Mouse (Mus musculus) urinary bladder, adult 2 months (tissue): ENCODE results near the gene Clec1a. TPM values are rescaled to one million over a fixed set of nuclear protein-coding genes. Genes with fewer than 3 reads are reported as not detected.

Experiments
- DNase-seq: peaks from one replicate; pipeline ENCODE4 v3.0.0; 2022; ENCODE audit warnings: low spot score
- polyA plus RNA-seq: library from polyadenylated mRNA; depleted of rRNA; stranded (reverse); fragments of >200 nt; gene quantifications from 2 replicates; pipeline ENCODE4 v1.2.3, GENCODE M21; 2012; rRNA removed

Gene Clec1a
- polyA plus RNA-seq, 1 experiment, result 1.3 TPM

DNA sequence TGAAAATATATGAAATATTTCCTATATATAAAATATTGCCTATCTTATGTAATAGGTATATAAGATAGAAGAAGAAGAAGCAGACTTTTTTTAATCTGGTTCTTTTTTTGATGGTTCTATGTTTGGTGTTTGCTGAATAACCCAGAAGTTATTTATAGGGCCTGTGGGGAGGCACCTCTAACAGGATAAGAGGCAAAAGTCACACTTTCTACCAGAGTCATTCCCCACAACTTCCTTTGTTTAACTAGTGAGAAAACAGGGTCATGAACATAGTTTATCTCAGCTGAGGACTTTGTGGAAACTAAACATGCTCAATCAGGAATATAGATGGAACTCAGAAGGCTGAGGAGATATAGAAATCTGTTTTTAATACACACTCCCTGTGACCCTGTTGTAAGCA lies 45.8 kb downstream of the Clec1a start:
- no peak for DNase-seq

DNA sequence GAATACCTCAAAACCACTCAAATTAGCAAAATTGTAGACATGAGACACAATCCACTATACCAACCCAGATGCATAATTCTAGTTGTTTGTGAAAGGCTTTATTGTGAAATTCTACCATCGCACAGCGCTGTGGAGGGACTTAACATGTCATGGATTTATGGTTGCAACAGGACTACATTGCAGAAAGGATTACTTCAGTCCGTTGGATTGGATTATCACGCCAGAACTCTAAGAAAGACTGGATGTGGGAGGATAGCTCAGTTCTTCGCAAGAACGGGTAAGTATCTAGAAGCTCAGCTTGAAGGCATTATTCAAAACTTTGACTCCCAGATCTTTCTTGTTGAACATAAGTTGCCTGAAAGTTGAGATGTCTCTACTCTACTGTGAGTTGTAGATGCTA lies 48.4 kb downstream of the Clec1a start:
- DNase-seq, result no peak

DNA sequence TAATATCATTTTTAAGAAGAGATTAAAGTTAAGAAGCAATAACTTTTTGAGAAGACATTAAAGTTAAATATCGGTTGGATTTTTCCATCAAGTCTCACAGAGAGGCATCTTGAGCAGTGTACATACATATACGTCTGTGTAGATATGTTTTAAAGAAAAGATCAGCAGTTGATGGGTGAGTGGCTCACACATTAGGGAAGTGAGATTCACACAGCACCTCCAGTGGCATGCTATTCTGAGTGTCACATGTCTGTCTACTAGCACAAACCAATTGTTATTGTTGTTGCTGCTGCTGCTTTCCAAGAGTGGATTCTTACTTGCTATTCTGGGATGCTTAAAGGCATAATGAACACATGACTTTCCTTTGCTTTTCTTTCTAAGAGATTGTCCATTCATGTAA lies 49.4 kb downstream of the Clec1a start:
- no peak for DNase-seq

DNA sequence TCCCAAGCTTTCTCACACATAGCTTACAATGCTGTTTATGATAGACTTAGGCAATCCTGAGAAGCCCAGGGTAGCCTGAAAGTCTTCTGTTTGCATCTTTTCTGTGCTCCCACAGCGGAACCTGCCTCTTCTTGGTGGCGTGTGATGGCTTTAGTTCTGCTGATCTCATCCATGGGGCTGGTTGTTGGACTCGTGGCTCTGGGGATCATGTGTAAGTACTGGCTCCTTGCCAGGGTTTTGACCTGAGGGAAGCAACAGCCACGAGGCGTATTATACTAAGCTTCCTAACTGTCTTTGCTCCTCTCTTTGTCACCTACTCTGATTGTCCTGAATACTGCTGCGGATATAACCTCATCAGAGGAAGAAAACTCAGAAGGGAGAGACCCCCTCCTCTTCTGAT lies 51.9 kb downstream of the Clec1a start:
- DNase-seq, result no peak

DNA sequence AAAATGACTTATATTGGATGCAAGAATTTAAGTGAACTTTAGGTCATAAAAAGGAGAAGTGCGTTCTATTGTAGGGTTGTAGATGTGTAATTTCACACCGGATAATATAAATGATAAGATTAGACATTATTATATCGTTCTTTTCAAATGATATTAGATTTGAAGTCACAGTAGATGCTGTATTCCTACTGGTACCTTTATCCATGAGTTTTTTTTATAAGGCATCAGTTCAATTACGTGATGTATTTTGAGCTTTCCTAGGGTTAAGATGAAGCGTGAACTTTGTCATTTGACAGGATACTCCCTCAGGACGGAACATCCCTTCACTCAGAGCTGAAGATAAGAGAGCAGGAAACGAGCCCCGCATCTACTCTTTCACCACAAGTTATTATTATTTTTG lies 54.8 kb downstream of the Clec1a start, which contains the start of gene Clec1b:
TSS of gene Clec1b (plus strand) at position 301 of the 400 bp plus-strand sequence.
- no peak for DNase-seq

DNA sequence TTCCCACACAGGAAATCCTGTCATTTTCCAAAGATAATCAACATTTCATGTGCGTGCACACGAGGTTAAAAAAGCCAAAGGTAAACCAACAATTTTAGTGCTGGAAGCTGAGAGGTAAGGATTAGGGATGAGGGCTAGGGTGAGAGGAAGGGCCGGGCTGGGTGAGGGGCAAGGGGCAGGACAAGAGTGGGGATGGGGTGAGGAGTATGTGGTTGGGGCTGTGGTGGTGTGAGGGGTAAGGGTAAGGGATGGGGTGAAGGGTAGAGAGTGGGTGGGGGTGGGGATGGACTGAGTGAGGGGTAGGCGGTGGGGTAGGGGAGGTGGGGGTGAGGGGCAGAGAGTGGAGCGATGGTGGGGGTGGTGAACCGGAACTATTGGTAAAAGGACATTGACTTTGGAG lies 58.1 kb downstream of the Clec1a start:
- DNase-seq, result no peak

DNA sequence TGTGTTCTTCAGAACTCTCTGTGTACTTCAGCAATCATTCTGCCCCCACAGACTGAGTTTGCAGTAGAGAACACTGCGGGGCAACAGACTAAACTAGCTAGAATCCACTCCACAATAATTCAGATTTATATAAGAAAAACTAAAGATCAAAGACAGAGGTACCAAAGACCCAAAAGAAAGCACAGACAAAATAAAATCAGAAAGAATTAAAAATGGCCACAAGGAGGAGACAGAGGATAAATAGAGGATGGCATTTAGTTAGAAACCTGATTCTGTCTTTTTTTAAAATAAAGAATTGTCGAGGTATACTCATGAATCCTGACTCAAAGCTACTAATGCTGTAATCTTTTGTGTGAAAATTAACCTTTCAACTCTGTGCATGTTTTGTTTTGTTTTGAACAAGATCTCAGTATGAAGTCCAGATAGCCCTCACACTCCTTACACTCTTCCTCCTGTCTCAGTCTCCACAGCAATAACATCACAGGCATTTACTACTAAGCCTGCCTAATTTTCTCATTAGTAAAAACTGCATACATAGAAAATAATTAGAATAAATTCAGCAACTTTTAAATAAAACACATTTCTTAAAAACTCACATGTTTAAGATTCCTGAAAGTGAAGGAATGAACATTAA lies 58.6 kb downstream of the Clec1a start:
- DNase-seq, result no peak

DNA sequence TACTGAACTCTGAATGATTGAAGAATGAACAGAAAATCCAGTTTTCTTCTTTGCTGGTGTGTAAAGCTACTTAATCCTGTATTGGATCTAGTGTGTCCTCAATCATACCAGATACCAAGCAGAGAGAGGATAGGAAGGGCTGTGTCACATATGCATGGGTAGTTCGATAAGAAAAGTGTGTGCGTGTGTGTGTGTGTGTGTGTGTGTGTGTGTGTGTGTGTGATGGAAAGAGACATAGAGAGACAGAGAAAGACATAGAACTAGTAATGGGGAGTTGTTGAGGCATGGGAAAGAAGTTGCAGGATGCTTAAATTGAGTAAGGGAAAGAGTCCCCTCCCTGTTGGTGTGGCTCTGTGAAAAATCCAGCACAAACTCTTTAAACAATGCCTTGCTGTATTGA lies 66.0 kb downstream of the Clec1a start, which contains the start of gene Clec12b:
TSS of gene Clec12b (minus strand) at position 101 of the 400 bp plus-strand sequence.
- DNase-seq, result no peak

DNA sequence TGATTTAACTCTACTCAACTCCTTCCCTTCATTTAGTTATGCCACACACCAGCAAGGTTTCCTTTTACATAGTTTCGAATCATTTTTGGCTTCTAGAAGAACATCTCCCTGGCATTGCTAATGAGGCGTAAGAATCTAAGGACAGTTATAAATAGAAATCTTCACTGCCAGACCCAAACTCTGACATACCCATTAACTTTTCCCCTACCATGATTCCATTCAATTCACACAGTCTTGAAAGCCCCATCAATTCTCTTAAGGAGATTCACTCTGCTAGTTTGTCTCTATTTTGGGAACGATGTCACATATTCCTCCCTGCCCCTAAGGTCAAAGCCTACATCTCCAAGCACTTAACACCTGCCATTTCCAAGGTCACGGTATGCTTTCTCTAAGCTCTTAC lies 66.8 kb downstream of the Clec1a start:
- DNase-seq, result no peak

DNA sequence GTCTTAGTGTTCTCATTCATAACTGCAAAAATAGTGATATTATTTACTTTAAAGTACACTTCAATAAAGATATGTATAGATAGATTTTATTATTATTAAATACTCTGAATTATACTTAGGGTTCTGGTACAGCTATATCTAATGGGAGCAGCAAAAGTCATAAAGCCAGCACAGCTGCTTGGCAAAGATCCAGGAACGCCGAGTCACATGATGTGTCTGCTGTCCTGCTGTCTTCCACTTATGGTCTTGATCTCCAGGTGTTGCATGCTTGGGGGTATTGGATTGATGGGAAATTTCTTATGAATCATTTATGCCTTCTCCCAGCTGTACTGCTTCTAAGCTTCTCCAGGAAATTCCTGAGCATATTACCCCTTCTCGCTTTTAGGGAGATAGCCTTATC lies 68.3 kb downstream of the Clec1a start:
- DNase-seq, result no peak

DNA sequence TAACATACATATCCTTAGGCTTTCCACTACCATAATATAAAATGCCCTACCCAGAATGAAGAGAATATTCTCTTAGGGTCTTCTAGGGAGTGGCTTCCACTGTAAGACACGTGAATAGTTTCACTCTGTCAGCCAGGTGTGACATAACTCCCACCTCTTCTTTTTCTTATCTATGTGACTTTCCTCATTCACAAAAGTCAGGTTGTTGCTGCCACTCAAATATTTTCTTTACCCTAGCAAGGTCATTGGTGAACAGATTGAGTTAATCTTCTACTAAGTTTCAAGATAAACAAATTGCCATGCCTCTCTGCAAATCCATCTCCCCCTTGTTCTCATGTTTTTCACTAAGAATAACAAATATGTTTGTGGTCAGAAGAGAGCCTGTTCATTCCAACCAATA lies 70.1 kb downstream of the Clec1a start:
- DNase-seq, result no peak

DNA sequence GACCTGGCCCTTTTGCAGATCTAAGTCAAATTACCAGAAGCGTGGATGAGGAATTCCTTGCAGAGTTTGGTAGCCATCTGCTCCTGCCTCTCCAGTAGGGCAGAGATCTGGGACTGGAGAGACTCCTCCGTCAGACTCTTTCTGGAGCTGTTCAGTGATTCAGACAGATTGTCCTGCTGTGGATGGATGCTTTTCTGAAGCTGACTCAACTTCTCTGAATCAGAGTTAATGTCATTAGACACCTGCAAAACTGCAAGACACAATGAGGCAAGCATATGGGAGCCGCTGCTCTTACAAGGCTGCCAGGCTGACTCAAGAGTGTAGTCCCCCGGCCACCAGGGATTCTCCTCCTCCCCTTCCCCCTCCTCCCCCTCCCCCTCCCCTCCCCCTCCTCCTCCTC lies 71.3 kb downstream of the Clec1a start:
- DNase-seq, result no peak

DNA sequence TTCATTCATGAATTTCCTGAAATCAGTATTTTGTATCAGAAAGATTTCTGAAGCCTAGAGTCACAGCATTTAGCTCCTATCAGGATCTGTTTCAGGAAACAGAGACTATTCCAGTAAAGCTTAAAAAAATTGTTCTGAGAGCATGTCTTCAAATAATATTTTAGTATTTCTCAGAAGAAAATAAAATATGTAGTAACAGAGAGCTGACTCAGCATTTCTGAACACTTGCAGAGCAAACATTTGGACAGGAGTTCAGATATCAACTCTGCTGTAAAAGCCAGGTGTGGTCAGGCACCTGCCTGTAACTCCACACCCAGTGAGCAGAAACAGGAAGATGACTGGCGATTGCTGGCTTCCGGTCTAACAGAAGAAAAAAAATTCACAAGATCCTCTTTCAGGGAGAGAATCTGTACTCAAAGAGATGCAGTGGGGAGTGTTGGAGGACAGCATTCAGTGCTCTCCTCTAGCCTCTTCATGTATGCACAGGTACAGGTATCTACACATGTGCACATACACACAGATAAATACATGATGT lies 76.8 kb downstream of the Clec1a start:
- DNase-seq, result no peak

Other genes starting within 250 kb of the Clec1a start
- gene Cd69, start 176.6 kb downstream of the Clec1a start, polyA plus RNA-seq, result 0.32 and 0.49 TPM in 2 replicates
- not detected in 2 replicates for gene 4922502D21Rik, start 120.2 kb downstream of the Clec1a start, polyA plus RNA-seq
- gene Clec12a, start 109.3 kb downstream of the Clec1a start, polyA plus RNA-seq, result 5.6 and 5.7 TPM in 2 replicates
- 0.18 and 0.19 TPM in 2 replicates for gene Clec12b, start 66.1 kb downstream of the Clec1a start, polyA plus RNA-seq
- gene Clec1b, start 54.7 kb downstream of the Clec1a start, polyA plus RNA-seq, result 0.03 TPM in 1 of 2 replicates, not detected in the other
- 1.4 and 3.3 TPM in 2 replicates for gene Clec9a, start 43.1 kb downstream of the Clec1a start, polyA plus RNA-seq
- gene Olr1, start 55.2 kb upstream of the Clec1a start, polyA plus RNA-seq, result 0.12 and 0.14 TPM in 2 replicates
- not detected in 2 replicates for gene Tmem52b, start 60.6 kb upstream of the Clec1a start, polyA plus RNA-seq
- gene Gabarapl1, start 81.2 kb upstream of the Clec1a start, polyA plus RNA-seq, result 105 and 120 TPM in 2 replicates
- 0.81 and 1.1 TPM in 2 replicates for gene Klre1, start 125.9 kb upstream of the Clec1a start, polyA plus RNA-seq
- gene Klrd1, start 139.8 kb upstream of the Clec1a start, polyA plus RNA-seq, result 3.2 and 4.4 TPM in 2 replicates
- 3.7 and 4.9 TPM in 2 replicates for gene Klrk1, start 171.9 kb upstream of the Clec1a start, polyA plus RNA-seq
- 0.25 TPM in 1 of 2 replicates, not detected in the other for gene Klrc3, start 191.3 kb upstream of the Clec1a start, polyA plus RNA-seq
- 0.34 and 0.44 TPM in 2 replicates for gene Klrc2, start 208.7 kb upstream of the Clec1a start, polyA plus RNA-seq
- 0.50 and 0.55 TPM in 2 replicates for gene Klrc1, start 227.0 kb upstream of the Clec1a start, polyA plus RNA-seq